Mouse (Mus musculus): ENCODE results near the gene Abca4.

- TF ChIP-seq CTCF (IDR thresholded peaks at IDR 0.05; ENCODE audit: borderline replicate concordance, extremely low read depth, insufficient read depth, insufficient read length) (no peak), POLR2A (IDR thresholded peaks at IDR 0.05; ENCODE audit: borderline replicate concordance, extremely low read depth, insufficient read depth, insufficient read length, poor library complexity, severe bottlenecking) (no peak)
These were observed 156.2 kb downstream of the Abca4 start for GRCm38 (mm10) chr3:122200447-122200846.

Measured in brain, embryonic 14.5 days (tissue).